Mouse (Mus musculus): Measurements from ENCODE around the gene Abt1. TPM values are rescaled to one million over a fixed set of nuclear protein-coding genes. Genes with fewer than 3 reads are reported as not detected.
A peak's percentile ranks its signal among the peaks of the same experiment; 100 is the strongest.

Abt1 gene
- polyA plus RNA-seq, 1 experiment = 7.2 TPM

GRCm38 (mm10) chr13:23437908-23438307 is 14.2 kb upstream of the Abt1 start:
- TF ChIP-seq POLR2A (IDR thresholded peaks at IDR 0.05; ENCODE audit: borderline replicate concordance, extremely low read depth, insufficient read depth, insufficient read length, poor library complexity, severe bottlenecking) (no peak), CTCF (IDR thresholded peaks at IDR 0.05; ENCODE audit: borderline replicate concordance, extremely low read depth, insufficient read depth, insufficient read length) (no peak)
- peak; percentile 89 for DNase-seq (ENCODE audit: low read depth)

- peak; percentile 50 for DNase-seq (ENCODE audit: low read depth)
- TF ChIP-seq POLR2A (IDR thresholded peaks at IDR 0.05; ENCODE audit: borderline replicate concordance, extremely low read depth, insufficient read depth, insufficient read length, poor library complexity, severe bottlenecking) = no peak
- TF ChIP-seq CTCF (IDR thresholded peaks at IDR 0.05; ENCODE audit: borderline replicate concordance, extremely low read depth, insufficient read depth, insufficient read length) = no peak
These were observed 13.5 kb upstream of the Abt1 start for GRCm38 (mm10) chr13:23436861-23437822.

- peak; percentile 79 for DNase-seq (ENCODE audit: low read depth)
These were observed 12.6 kb upstream of the Abt1 start for GRCm38 (mm10) chr13:23436231-23436661.

GRCm38 (mm10) chr13:23435676-23436075 is 12.0 kb upstream of the Abt1 start:
- DNase-seq (ENCODE audit: low read depth) = peak; percentile 34

More at GRCm38 (mm10) chr13:23436231-23436661, 12.6 kb upstream of the Abt1 start:
- TF ChIP-seq POLR2A (IDR thresholded peaks at IDR 0.05; ENCODE audit: borderline replicate concordance, extremely low read depth, insufficient read depth, insufficient read length, poor library complexity, severe bottlenecking) = no peak

GRCm38 (mm10) chr13:23435241-23435640 is 11.6 kb upstream of the Abt1 start:
- TF ChIP-seq CTCF (IDR thresholded peaks at IDR 0.05; ENCODE audit: borderline replicate concordance, extremely low read depth, insufficient read depth, insufficient read length) (no peak), POLR2A (IDR thresholded peaks at IDR 0.05; ENCODE audit: borderline replicate concordance, extremely low read depth, insufficient read depth, insufficient read length, poor library complexity, severe bottlenecking) (no peak)
- no peak for DNase-seq (ENCODE audit: low read depth)

More at GRCm38 (mm10) chr13:23435676-23436075, 12.0 kb upstream of the Abt1 start:
- TF ChIP-seq POLR2A (IDR thresholded peaks at IDR 0.05; ENCODE audit: borderline replicate concordance, extremely low read depth, insufficient read depth, insufficient read length, poor library complexity, severe bottlenecking) = no peak

- TF ChIP-seq CTCF (IDR thresholded peaks at IDR 0.05; ENCODE audit: borderline replicate concordance, extremely low read depth, insufficient read depth, insufficient read length) = no peak
- TF ChIP-seq POLR2A (IDR thresholded peaks at IDR 0.05; ENCODE audit: borderline replicate concordance, extremely low read depth, insufficient read depth, insufficient read length, poor library complexity, severe bottlenecking) = no peak
- DNase-seq (ENCODE audit: low read depth) = no peak
These were observed 10.8 kb upstream of the Abt1 start for GRCm38 (mm10) chr13:23434426-23434825.

GRCm38 (mm10) chr13:23433801-23434200 is 10.1 kb upstream of the Abt1 start:
- TF ChIP-seq POLR2A (IDR thresholded peaks at IDR 0.05; ENCODE audit: borderline replicate concordance, extremely low read depth, insufficient read depth, insufficient read length, poor library complexity, severe bottlenecking) = no peak
- no peak for TF ChIP-seq CTCF (IDR thresholded peaks at IDR 0.05; ENCODE audit: borderline replicate concordance, extremely low read depth, insufficient read depth, insufficient read length)
- DNase-seq (ENCODE audit: low read depth) = no peak

GRCm38 (mm10) chr13:23433206-23433605 is 9.5 kb upstream of the Abt1 start:
- DNase-seq (ENCODE audit: low read depth) = no peak
- TF ChIP-seq POLR2A (IDR thresholded peaks at IDR 0.05; ENCODE audit: borderline replicate concordance, extremely low read depth, insufficient read depth, insufficient read length, poor library complexity, severe bottlenecking) (no peak), CTCF (IDR thresholded peaks at IDR 0.05; ENCODE audit: borderline replicate concordance, extremely low read depth, insufficient read depth, insufficient read length) (no peak)

- TF ChIP-seq CTCF (IDR thresholded peaks at IDR 0.05; ENCODE audit: borderline replicate concordance, extremely low read depth, insufficient read depth, insufficient read length) = peak; percentile 70
- no peak for TF ChIP-seq POLR2A (IDR thresholded peaks at IDR 0.05; ENCODE audit: borderline replicate concordance, extremely low read depth, insufficient read depth, insufficient read length, poor library complexity, severe bottlenecking)
- peak; percentile 97 for DNase-seq (ENCODE audit: low read depth)
These were observed 9.0 kb upstream of the Abt1 start for GRCm38 (mm10) chr13:23432562-23433201.

- TF ChIP-seq CTCF (IDR thresholded peaks at IDR 0.05; ENCODE audit: borderline replicate concordance, extremely low read depth, insufficient read depth, insufficient read length) = no peak
- no peak for TF ChIP-seq POLR2A (IDR thresholded peaks at IDR 0.05; ENCODE audit: borderline replicate concordance, extremely low read depth, insufficient read depth, insufficient read length, poor library complexity, severe bottlenecking)
- DNase-seq (ENCODE audit: low read depth) = peak; percentile 94
These were observed 7.7 kb upstream of the Abt1 start for GRCm38 (mm10) chr13:23431351-23431771.

GRCm38 (mm10) chr13:23430734-23431133 is 7.1 kb upstream of the Abt1 start:
- TF ChIP-seq CTCF (IDR thresholded peaks at IDR 0.05; ENCODE audit: borderline replicate concordance, extremely low read depth, insufficient read depth, insufficient read length) (peak; percentile 47; the same call in 1 of the 2 replicates), POLR2A (IDR thresholded peaks at IDR 0.05; ENCODE audit: borderline replicate concordance, extremely low read depth, insufficient read depth, insufficient read length, poor library complexity, severe bottlenecking) (peak; percentile 41; the same call in 1 of the 2 replicates)
- peak; percentile 93 for DNase-seq (ENCODE audit: low read depth)

Data from brain, embryonic 14.5 days (tissue).